Mouse (Mus musculus) spleen, adult 2 months (tissue): Measurements from ENCODE around the gene Slc44a4.

Experiments
- CTCF ChIP-seq: fragments of 200-500 bp; IDR thresholded peaks from 2 replicates; pipeline ENCODE4 v1.5.1; 2011; ENCODE audit warnings: mild to moderate bottlenecking, inconsistent platforms; ENCODE audit not compliant: insufficient read depth, insufficient read length, insufficient replicate concordance; ENCODE audit errors: extremely low read depth
- POLR2A ChIP-seq: fragments of 200-500 bp; IDR thresholded peaks from 2 replicates; pipeline ENCODE4 v1.6.1; 2011; ENCODE audit warnings: low read depth, low read length, inconsistent platforms

DNA sequence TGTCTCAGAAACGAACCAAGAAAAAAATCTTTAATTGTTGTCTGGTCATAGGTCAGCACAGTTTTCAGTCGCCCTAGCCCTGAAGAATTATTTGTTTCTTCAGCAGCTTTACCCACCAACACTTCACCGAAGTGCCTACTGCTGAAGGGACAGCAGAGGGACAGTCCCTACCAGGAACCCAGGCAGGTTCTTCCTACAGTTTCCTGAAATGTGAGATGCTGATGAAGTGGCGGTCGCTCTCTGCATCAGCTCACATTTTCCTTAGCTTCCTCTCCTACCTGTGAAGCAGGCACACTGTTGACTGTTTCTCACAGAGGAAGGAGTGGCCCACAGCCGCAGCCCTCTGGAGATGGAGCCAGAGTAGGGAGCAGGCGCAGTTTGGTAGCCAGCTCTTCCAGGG, 48.3 kb upstream of the Slc44a4 start:
- TF ChIP-seq CTCF: no peak
- TF ChIP-seq POLR2A: no peak
